Mouse (Mus musculus): Measurements from ENCODE around the gene Otop2. TPM values are rescaled to one million over a fixed set of nuclear protein-coding genes. Genes with fewer than 3 reads are reported as not detected.

The Otop2 gene
- total and polyA plus RNA-seq, 2 experiments from 2014 or later: 0.13 TPM; not detected in 1

DNA sequence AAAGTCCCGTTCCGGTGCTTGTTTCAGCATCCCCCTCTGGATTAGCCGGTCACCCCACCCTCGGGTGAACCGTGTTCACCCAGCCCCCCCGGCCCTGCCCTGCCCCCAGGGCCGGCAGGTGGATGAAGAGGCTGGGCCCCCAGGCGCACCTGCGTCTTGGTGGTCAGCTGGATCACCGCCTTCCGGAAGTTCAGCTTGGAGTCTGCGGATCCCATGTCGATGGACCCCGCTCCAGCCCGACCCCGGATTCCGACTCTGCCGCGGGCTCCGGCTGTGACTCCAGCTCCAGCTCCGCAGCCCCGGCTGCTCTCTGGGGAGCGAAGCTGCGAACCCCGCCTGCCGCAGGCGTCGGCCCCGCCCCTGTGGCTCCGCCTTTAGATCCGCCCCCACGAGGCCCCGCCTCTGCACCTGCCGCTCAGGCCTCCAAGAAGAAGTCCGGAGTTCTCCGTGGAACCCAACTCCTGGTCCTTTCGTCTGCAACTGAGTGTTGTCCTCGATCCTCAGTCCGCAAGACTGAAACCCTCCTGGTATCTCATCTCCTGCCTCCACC, 60.5 kb downstream of the Otop2 start, which contains the start of gene Hid1:
Hid1 (minus strand) TSS at position 362 of the 550 bp plus-strand sequence.
- TF ChIP-seq CTCF (IDR thresholded peaks at IDR 0.05; ENCODE audit: low read depth): no peak
- Histone ChIP-seq H3K27ac (ENCODE audit: low read depth, low read length) (peak within 1 kb of the TSS; percentile 69), H3K4me3 (ENCODE audit: low read depth, low read length) (peak within 1 kb of the TSS; percentile 69), H3K9me3 (ENCODE audit: low read length) (no peaks in the 10 kb centered on the region), H3K4me1 (ENCODE audit: insufficient read depth) (no peaks in the 10 kb centered on the region), H3K4me2 (ENCODE audit: low read depth) (peak within 1 kb of the TSS; percentile 89), H3K9ac (peak within 1 kb of the TSS; percentile 64), H3K36me3 (ENCODE audit: insufficient read depth) (no peaks in the 10 kb centered on the region), H3K27me3 (ENCODE audit: insufficient read depth, low read length) (no peaks in the 10 kb centered on the region)
- peak; percentile 84 for ATAC-seq
- 2% methylated on average over 39 of the region's 39 CpGs for WGBS
- DNase-seq: peak; percentile 82

DNA sequence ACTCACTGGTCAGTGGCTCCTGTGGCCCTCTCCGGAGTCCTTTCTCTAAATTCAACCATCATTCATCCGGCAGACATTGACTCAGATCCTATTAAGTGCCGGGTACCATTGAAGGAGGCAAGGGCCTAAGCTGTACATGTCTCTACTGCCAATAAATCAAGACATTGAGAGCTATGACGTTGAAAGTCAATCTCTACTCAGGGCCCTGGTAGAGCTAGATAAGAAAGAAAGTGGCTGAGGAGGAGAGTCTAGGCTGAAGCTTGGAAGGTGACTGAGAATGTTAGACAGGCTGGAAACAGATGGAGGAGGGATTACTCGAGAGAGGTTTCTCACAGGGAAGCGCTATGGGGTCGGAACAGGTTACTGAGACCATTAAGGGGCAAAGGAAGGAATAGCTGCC, 63.4 kb downstream of the Otop2 start:
- Histone ChIP-seq H3K27me3 (ENCODE audit: insufficient read depth, low read length) (no peaks in the 10 kb centered on the region), H3K9ac (no peak overlapping the region), H3K4me3 (ENCODE audit: low read depth, low read length) (no peak overlapping the region), H3K36me3 (ENCODE audit: insufficient read depth) (no peaks in the 10 kb centered on the region), H3K27ac (ENCODE audit: low read depth, low read length) (no peak overlapping the region), H3K9me3 (ENCODE audit: low read length) (no peaks in the 10 kb centered on the region), H3K4me2 (ENCODE audit: low read depth) (no peak overlapping the region), H3K4me1 (ENCODE audit: insufficient read depth) (peaks cover 6% of the 10 kb centered on the region)
- DNase-seq (no peak), ATAC-seq (no peak)
- no peak for TF ChIP-seq CTCF (IDR thresholded peaks at IDR 0.05; ENCODE audit: low read depth)
- 57% methylated on average over 7 of the region's 7 CpGs for WGBS

- Histone ChIP-seq H3K9ac (no peak overlapping the region), H3K36me3 (ENCODE audit: insufficient read depth) (no peaks in the 10 kb centered on the region), H3K27me3 (ENCODE audit: insufficient read depth, low read length) (no peaks in the 10 kb centered on the region), H3K9me3 (ENCODE audit: low read length) (no peaks in the 10 kb centered on the region), H3K4me1 (ENCODE audit: insufficient read depth) (peaks cover 6% of the 10 kb centered on the region), H3K4me2 (ENCODE audit: low read depth) (no peak overlapping the region), H3K27ac (ENCODE audit: low read depth, low read length) (no peak overlapping the region), H3K4me3 (ENCODE audit: low read depth, low read length) (no peak overlapping the region)
- 77% methylated on average over 8 of the region's 8 CpGs for WGBS
- ATAC-seq (no peak), DNase-seq (no peak)
- TF ChIP-seq CTCF (IDR thresholded peaks at IDR 0.05; ENCODE audit: low read depth): no peak
These were observed 64.4 kb downstream of the Otop2 start for GRCm38 (mm10) chr11:115371354-115371753.

- DNase-seq (no peak), ATAC-seq (no peak)
- H3K27me3 ChIP-seq (ENCODE audit: insufficient read depth, low read length): no peaks in the 10 kb centered on the region
- peaks cover 6% of the 10 kb centered on the region for H3K4me1 ChIP-seq (ENCODE audit: insufficient read depth)
- H3K4me3 ChIP-seq (ENCODE audit: low read depth, low read length): no peak overlapping the region
- H3K27ac ChIP-seq (ENCODE audit: low read depth, low read length): no peak overlapping the region
- no peak overlapping the region for H3K9ac ChIP-seq
- 60% methylated on average over 1 of the region's 1 CpGs for WGBS
- no peak overlapping the region for H3K4me2 ChIP-seq (ENCODE audit: low read depth)
- H3K36me3 ChIP-seq (ENCODE audit: insufficient read depth): no peaks in the 10 kb centered on the region
- no peak for TF ChIP-seq CTCF (IDR thresholded peaks at IDR 0.05; ENCODE audit: low read depth)
- no peaks in the 10 kb centered on the region for H3K9me3 ChIP-seq (ENCODE audit: low read length)
These were observed 65.1 kb downstream of the Otop2 start for GRCm38 (mm10) chr11:115372015-115372414.

GRCm38 (mm10) chr11:115372737-115373136, 65.8 kb downstream of the Otop2 start:
- WGBS: 54% methylated on average over 2 of the region's 2 CpGs

DNA sequence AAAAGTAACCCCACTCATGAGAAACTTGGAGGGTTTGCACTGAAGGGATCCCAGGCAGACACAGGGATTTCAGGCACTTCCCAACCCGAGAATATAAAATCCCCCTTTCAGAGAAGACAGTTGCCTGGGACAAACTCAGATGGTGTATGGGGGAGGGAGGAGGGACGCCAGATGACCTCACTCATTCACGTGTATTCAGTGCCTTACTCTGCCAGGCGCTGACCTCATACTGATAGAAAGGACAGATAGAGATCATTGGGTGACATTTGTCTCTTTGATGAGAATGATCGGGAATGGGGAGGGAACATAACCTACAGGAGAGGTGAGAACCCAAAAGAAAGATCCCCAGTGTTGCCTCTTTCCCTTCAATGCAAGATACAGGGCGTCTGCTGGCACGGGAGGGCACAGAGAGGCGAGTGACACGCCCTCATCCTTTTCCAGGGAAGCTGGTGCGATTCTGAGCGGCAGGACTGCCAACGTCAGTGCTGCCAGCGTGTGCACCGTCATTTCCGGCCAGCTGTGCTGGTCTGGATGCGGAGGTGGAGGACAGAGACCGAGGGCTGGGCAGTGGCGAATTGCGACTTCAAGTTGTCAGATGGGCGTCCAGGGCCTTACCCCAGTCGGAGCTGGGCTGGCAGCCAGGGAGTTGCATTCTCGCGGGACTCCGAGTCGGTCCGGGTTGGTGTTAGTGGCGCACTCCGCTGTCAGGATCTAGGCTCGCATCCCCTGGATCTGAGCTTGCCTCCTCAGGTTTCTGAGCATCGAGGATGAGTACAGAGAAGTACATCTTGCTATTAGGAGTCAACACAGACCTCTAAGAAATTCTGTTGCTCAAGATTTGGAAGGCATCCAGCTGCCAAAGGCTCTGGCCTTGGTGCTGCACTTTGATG, 67.1 kb downstream of the Otop2 start:
- Histone ChIP-seq H3K36me3 (ENCODE audit: insufficient read depth) (no peaks in the 10 kb centered on the region), H3K27me3 (ENCODE audit: insufficient read depth, low read length) (no peaks in the 10 kb centered on the region), H3K4me3 (ENCODE audit: low read depth, low read length) (peak overlapping the region; percentile 39), H3K27ac (ENCODE audit: low read depth, low read length) (peak overlapping the region; percentile 57), H3K4me1 (ENCODE audit: insufficient read depth) (peaks cover 6% of the 10 kb centered on the region), H3K9ac (peak overlapping the region; percentile 72), H3K9me3 (ENCODE audit: low read length) (no peaks in the 10 kb centered on the region), H3K4me2 (ENCODE audit: low read depth) (peak overlapping the region; percentile 75)
- DNase-seq: peak; percentile 85
- peak; percentile 92 for ATAC-seq
- WGBS: 1% methylated on average over 30 of the region's 30 CpGs
- TF ChIP-seq CTCF (IDR thresholded peaks at IDR 0.05; ENCODE audit: low read depth): peak; percentile 26

More at GRCm38 (mm10) chr11:115372737-115373136, 65.8 kb downstream of the Otop2 start:
- no peak for TF ChIP-seq CTCF (IDR thresholded peaks at IDR 0.05; ENCODE audit: low read depth)
- ATAC-seq (no peak), DNase-seq (no peak)
- H3K4me2 ChIP-seq (ENCODE audit: low read depth): no peak overlapping the region
- no peaks in the 10 kb centered on the region for H3K36me3 ChIP-seq (ENCODE audit: insufficient read depth)
- no peak overlapping the region for H3K9ac ChIP-seq
- no peaks in the 10 kb centered on the region for H3K9me3 ChIP-seq (ENCODE audit: low read length)
- H3K4me1 ChIP-seq (ENCODE audit: insufficient read depth): peaks cover 6% of the 10 kb centered on the region
- no peaks in the 10 kb centered on the region for H3K27me3 ChIP-seq (ENCODE audit: insufficient read depth, low read length)
- H3K4me3 ChIP-seq (ENCODE audit: low read depth, low read length): no peak overlapping the region
- no peak overlapping the region for H3K27ac ChIP-seq (ENCODE audit: low read depth, low read length)
